Mouse (Mus musculus) olfactory bulb, adult 2 months (tissue): Measurements from ENCODE around the gene Lpar6. TPM values are rescaled to one million over a fixed set of nuclear protein-coding genes. Genes with fewer than 3 reads are reported as not detected.
A peak's percentile ranks its signal among the peaks of the same experiment; 100 is the strongest.

ENCODE experiments used
- H3K27ac ChIP-seq: fragments of 200-500 bp; 2 replicates; pipeline ENCODE4 v1.5.1; 2012; ENCODE audit warnings: low read depth, low read length; ENCODE audit not compliant: insufficient read depth
- H3K4me1 ChIP-seq: fragments of 200-500 bp; 2 replicates; pipeline ENCODE4 v1.6.1; 2012; ENCODE audit warnings: low read length; ENCODE audit not compliant: control insufficient read depth, insufficient read depth
- H3K4me3 ChIP-seq: fragments of 200-500 bp; 2 replicates; pipeline ENCODE4 v1.5.1; 2012; ENCODE audit warnings: mild to moderate bottlenecking, low read depth, low read length, moderate library complexity; ENCODE audit not compliant: insufficient read depth
- CTCF ChIP-seq: fragments of 200-500 bp; IDR thresholded peaks from 2 replicates; pipeline ENCODE4 v1.5.1; 2012; ENCODE audit warnings: low read depth, mild to moderate bottlenecking, low read length, moderate library complexity; ENCODE audit not compliant: insufficient read depth
- POLR2A ChIP-seq: fragments of 200-500 bp; IDR thresholded peaks from 2 replicates; pipeline ENCODE4 v1.6.1; 2012; ENCODE audit warnings: mild to moderate bottlenecking, low read depth, low read length, moderate library complexity; ENCODE audit not compliant: insufficient read depth
- WGBS: fragments of 180-500 bp; shearing (Covaris S2); methylation state at CpG from one replicate; pipeline ENCODE4 v1.1.7; 2018; 5-methylcytosine and 5-hydroxymethylcytosine counted together
- polyA plus RNA-seq: library from polyadenylated mRNA; stranded (reverse); fragments of >200 nt; gene quantifications from 2 replicates; pipeline ENCODE4 v1.2.4, GENCODE M21; 2012; ENCODE audit warnings: low replicate concordance; ENCODE audit not compliant: missing spikeins, insufficient read depth, insufficient read length

Lpar6 gene
- polyA plus RNA-seq: not detected in 2 replicates

DNA sequence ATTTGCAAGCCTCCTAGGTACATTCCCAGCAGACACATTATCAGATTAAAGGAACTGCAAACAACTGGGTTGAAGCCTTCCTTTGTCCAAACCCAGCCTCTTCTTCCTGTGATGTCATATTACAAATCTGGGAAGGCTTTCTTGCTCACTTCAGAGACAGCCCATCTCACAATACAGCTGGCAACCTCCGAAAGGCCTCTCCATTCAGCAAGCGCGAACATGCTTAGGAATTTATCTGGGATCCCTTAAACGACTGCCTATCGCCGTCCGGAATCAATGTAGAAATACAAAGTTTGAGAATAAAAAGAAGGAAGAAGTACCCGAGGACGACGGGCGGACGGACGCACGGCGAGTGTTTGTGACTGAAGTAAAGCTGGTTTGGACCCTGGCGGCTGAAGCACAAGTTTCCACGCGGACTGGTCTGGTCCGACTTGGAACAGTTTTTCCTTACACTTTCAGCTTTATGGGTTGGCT, at the start of gene Lpar6:
Gene Lpar6, plus strand, starts transcription at position 48 of the 474 bp plus-strand sequence.
- H3K27ac ChIP-seq: peak within 1 kb of the TSS; percentile 73
- peaks cover 2% of the 10 kb centered on the region; the same call in 1 of the 2 replicates for H3K4me1 ChIP-seq
- WGBS: 37% methylated on average over 19 of the region's 19 CpGs
- no peak for TF ChIP-seq POLR2A
- peak within 1 kb of the TSS; percentile 42 for H3K4me3 ChIP-seq

DNA sequence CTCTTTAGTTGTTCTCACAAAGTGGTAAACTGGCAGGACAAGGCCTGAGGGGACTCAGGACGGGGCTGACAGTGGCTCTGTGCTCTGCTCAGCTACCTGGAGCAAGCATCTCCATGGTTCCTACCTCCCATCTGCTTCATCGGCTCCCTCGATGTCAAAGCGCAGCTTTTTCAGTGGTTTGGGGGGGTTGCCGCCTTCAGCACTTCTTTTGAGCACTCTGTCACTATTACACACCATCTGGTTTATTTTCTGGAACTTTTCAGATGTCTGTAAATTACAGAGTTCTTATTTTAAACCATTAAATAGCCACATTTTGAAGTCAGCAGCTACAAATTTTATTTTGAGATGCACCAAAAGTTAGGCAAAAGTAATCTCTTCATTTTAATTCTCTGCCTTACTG, 38.6 kb upstream of the Lpar6 start:
- Histone ChIP-seq H3K4me1 (0 out of 2 replicates have a peak, but pooled peaks cover 2% of the 10 kb centered on the region), H3K27ac (no peak overlapping the region), H3K4me3 (no peak overlapping the region)
- TF ChIP-seq POLR2A (no peak), CTCF (no peak)
- WGBS: 58% methylated on average over 5 of the region's 5 CpGs

DNA sequence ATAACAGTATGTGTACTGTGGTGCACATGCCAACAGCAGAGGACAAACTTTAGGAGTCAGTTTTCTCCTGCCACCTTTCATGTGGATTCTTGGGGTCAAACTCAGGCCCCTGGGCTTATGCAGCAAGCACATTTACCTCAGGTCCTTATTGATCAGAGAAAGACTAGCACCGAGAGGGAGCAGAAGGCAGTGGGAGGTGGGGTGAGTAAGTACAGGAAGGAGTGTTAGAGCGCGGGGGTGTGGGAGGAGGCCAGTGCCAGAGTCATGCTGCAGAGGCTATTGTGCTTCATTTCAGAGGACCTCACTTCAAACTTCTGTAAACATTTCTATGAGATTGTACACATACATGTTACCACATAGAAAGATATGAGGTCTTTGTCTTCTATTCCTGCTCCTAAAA, 36.2 kb upstream of the Lpar6 start:
- H3K4me1 ChIP-seq: 0 out of 2 replicates have a peak, but pooled peaks cover 2% of the 10 kb centered on the region
- H3K27ac ChIP-seq: no peak overlapping the region
- 62% methylated on average over 3 of the region's 3 CpGs for WGBS
- no peak overlapping the region for H3K4me3 ChIP-seq
- no peak for TF ChIP-seq POLR2A
- TF ChIP-seq CTCF: no peak

DNA sequence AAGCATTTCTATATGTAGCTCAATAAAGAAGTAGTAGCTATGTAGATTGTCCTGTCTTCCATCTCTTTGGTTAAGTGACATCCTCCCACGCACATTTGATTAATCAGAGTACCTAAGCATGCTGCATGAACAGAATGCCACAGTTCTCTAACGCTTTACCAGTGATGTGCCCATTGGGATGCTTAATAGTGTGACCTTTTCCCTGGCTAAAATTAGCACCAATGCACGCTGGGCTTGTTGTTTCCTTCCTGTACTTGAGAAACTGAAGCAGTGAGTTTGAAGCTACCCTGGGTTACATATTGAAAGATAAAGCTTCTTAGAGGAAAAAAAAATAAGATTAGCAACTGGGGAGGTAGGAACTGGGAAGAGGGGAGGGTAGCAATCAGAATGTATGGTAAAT, 33.7 kb upstream of the Lpar6 start:
- 64% methylated on average over 3 of the region's 3 CpGs for WGBS
- H3K4me3 ChIP-seq: no peak overlapping the region
- no peak for TF ChIP-seq CTCF
- TF ChIP-seq POLR2A: no peak
- no peak overlapping the region for H3K27ac ChIP-seq
- H3K4me1 ChIP-seq: 0 out of 2 replicates have a peak, but pooled peaks cover under 1% of the 10 kb centered on the region

DNA sequence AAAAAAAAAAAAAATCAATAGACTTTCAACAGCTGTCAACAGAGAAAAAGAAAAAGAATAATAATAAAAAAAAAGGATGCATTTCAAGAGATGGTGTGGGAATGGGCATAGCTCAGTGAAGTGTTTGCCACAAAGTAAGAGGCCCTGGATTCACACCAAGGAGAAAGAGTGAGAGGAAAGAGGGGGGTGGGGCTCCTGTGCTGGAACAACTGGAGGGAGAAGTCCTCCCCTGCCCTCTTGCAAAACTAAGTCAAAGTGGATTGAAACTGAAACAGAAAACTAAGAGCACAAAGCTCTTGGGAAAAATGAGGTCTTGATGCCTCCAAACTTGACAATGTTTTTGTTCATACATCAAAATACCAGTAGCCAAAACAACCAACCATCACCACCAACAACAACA, 28.4 kb upstream of the Lpar6 start:
- Histone ChIP-seq H3K27ac (no peak overlapping the region), H3K4me3 (no peak overlapping the region), H3K4me1 (no peaks in the 10 kb centered on the region)
- no peak for TF ChIP-seq POLR2A
- TF ChIP-seq CTCF: no peak

DNA sequence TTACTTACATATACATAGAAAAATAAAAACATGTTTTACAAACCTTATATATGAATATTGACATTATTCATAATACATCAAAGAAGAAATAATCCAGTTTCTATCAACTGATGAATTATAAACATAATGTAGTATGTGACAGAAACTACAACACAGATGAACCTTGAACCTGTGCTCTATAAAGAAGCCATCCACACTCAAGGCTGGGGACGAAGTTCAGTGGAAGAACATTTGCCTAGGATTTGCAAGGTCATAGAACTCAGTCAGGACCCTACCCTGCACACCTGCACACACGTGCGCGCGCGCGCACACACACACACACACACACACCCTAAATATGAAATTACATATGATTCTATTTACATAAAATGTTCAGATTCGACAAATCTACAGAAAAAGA, 27.5 kb upstream of the Lpar6 start:
- WGBS: 96% methylated on average over 8 of the region's 8 CpGs
- H3K4me1 ChIP-seq: no peaks in the 10 kb centered on the region
- no peak overlapping the region for H3K4me3 ChIP-seq
- no peak overlapping the region for H3K27ac ChIP-seq
- no peak for TF ChIP-seq CTCF
- TF ChIP-seq POLR2A: no peak

DNA sequence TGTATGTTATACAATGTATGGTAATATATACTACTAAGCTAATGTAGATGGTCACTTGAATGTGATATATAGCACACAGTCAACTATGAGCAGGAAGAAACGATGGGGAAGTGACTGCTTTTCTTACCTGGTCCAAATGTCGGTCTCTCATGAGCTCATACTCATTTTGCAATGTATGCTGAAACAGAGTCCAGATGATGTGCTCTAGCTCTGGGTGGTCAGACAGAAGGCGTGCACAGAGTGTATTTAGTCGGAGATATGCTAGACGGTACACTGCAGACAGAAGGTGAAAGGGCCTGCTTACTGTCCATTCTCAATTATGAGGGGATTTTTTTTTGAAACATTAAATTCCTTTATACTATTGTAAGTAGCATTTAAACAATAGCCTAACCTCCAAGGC, 26.2 kb upstream of the Lpar6 start:
- no peaks in the 10 kb centered on the region for H3K4me1 ChIP-seq
- H3K4me3 ChIP-seq: no peak overlapping the region
- no peak overlapping the region for H3K27ac ChIP-seq
- 95% methylated on average over 5 of the region's 5 CpGs for WGBS
- TF ChIP-seq CTCF (no peak), POLR2A (no peak)

DNA sequence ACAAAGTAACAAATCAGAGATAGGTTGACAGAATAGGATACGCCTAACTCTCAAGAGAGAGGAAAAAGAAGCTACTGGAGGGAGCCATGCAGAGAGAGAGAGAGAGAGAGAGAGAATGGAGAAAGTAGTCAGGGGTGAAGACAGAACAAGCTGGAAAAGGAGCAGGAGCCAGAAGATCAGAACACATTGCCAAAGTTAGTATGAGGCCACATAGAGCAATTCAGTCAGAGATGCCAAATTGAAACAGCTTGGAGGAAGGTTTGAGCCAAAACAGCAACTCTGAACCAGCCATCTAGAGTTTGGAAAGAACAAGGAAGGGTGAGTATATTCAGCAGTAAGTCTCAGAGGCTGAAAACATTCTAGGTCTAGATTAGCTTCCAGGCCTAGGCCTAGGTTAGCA, 20.6 kb upstream of the Lpar6 start:
- no peak overlapping the region for H3K4me3 ChIP-seq
- TF ChIP-seq POLR2A (no peak), CTCF (no peak)
- H3K4me1 ChIP-seq: no peaks in the 10 kb centered on the region
- H3K27ac ChIP-seq: no peak overlapping the region
- WGBS: 94% methylated on average over 1 of the region's 1 CpGs

DNA sequence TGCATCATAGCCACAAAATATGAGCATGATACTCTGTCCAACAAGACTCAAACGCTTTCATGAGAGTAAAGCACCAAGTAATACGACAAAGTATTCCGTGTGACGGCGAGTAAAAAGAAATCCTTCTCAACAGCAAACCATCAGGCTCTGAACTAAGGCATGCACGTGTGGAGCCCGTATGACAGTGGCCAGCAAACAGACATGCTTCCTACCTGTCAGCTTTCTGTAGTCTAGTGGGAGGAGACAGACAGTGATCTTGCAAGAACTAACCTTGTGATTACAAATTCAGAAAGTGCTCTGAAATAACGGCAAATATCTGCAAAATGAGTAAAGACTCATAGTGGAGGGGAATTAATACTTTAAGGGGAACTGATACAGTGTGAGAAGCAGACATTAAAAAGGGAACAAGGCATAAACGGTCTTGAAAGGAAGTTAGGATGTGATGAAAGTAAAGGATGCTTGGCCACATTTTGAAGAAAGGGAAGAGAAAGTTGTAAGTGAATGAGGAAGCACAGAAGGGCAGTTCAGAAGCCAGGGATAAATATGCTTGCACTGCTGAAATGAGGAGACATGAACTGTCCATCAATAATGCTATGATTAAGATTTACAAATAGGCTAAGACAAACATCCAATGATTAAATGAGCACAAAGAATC, 15.3 kb upstream of the Lpar6 start:
- H3K4me3 ChIP-seq: no peak overlapping the region
- TF ChIP-seq CTCF: no peak
- TF ChIP-seq POLR2A: no peak
- 93% methylated on average over 9 of the region's 9 CpGs for WGBS
- H3K27ac ChIP-seq: no peak overlapping the region
- no peaks in the 10 kb centered on the region for H3K4me1 ChIP-seq
